Mouse (Mus musculus): Measurements from ENCODE around the gene Ncln. TPM values are rescaled to one million over a fixed set of nuclear protein-coding genes. Genes with fewer than 3 reads are reported as not detected.

Ncln gene
- polyA plus RNA-seq, 1 experiment from 2014 or later, result 43.6 TPM

DNA sequence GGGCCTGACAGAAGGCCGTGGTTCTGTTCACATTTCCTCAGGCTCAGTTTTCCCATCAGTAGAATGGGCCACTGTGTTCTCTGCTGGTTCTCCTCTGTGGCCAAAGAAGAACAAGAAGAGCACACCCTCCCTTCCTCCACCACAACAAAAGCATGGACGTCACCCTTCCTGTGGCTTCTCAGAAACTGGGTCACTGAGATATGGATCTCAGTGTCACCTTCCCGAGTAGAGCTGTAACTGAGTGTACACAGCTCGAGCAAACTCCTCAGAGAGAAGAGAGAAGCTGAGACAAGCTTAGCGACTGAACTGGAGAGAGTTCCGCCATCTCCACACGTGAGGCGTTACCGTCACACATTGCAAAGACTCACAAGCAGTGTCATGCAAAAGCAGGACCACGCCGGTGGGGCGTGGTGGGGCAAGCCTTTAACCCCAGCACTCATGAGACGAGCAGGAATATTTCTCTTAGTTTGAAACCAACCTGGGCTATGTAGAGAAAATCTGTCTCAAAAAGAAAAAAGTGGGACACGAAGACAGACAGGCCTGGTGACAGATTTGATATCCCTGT, 14.1 kb upstream of the Ncln start:
- Histone ChIP-seq H3K36me3 (no peaks in the 10 kb centered on the region), H3K4me3 (no peak overlapping the region), H3K9me3 (replicated peaks) (no peaks in the 10 kb centered on the region), H3K4me2 (no peak overlapping the region), H3K27me3 (peaks cover 17% of the 10 kb centered on the region), H3K4me1 (replicated peaks) (no peaks in the 10 kb centered on the region), H3K9ac (no peak overlapping the region), H3K27ac (no peak overlapping the region)
- 69% methylated on average over 14 of the region's 14 CpGs for WGBS
- no peak for ATAC-seq (replicated peaks; ENCODE audit: insufficient number of reproducible peaks, insufficient read depth, low FRiP score, low read depth)

DNA sequence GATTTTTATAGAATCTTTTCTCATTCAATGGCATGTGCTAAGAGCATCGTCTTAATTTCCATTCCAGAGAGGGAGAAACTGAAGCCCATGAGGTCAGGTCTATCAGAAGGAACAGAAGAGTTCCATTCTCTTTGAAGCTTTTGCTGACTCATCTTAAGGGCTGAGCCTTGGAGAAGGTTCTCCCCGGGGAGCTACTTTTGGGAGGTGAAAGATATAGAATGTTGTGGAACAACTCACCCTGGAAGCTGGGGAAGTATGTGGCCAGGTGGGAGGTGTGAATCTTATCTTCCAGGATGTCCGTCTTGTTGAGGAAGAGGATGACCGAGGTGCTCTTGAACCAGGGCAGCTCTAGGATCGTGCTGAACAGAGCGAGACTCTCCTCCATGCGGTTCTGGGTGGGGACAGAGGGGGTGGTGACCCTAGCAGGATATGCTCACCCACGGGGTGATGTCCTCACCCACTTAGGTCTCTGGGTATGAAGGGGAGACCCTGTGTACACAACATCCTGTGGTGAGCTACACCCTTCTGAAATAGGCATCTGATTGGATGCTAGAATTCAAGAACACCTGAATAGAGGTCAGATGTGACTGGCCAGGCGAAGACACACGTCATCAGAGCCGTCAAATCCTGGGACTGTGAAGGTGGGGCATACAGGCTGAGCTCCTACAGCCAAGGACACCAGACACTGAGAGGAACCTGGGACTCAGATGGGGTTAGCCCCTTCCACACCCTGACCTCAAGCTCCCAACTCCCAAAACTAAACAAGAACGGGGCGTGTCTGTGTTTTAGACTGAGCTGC, 11.7 kb upstream of the Ncln start:
- Histone ChIP-seq H3K27me3 (peaks cover 28% of the 10 kb centered on the region), H3K4me1 (replicated peaks) (peaks cover 2% of the 10 kb centered on the region), H3K36me3 (no peaks in the 10 kb centered on the region), H3K4me3 (no peak overlapping the region), H3K9me3 (replicated peaks) (no peaks in the 10 kb centered on the region), H3K27ac (no peak overlapping the region), H3K9ac (no peak overlapping the region), H3K4me2 (no peak overlapping the region)
- 57% methylated on average over 13 of the region's 13 CpGs for WGBS
- no peak for ATAC-seq (replicated peaks; ENCODE audit: insufficient number of reproducible peaks, insufficient read depth, low FRiP score, low read depth)

DNA sequence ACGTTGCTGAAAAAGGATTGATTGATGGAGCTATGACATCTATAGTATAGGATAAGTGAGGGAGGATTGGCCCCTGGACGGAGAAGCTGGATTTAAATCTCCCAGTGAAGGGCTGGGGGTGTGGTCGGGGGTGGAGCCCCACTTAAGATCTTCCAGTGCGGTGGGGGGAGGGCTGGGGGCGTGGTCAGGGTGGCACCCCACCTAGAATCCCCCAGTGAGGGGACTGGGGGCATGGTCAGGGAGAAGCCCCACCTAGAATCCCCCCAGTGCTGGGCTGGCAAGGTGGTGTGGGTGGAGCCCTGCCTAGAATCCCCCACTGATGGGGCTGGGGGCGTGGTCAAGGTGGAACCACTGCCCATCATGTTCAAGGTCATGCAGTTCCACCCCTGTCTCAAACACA, 10.9 kb upstream of the Ncln start:
- H3K4me2 ChIP-seq, result no peak overlapping the region
- 34% methylated on average over 6 of the region's 6 CpGs for WGBS
- ATAC-seq (replicated peaks; ENCODE audit: insufficient number of reproducible peaks, insufficient read depth, low FRiP score, low read depth), result no peak
- no peak overlapping the region for H3K4me3 ChIP-seq
- H3K9ac ChIP-seq, result no peak overlapping the region
- H3K36me3 ChIP-seq, result no peaks in the 10 kb centered on the region
- H3K27me3 ChIP-seq, result peaks cover 23% of the 10 kb centered on the region
- no peaks in the 10 kb centered on the region for H3K9me3 ChIP-seq (replicated peaks)
- peaks cover 5% of the 10 kb centered on the region for H3K4me1 ChIP-seq (replicated peaks)
- H3K27ac ChIP-seq, result no peak overlapping the region

DNA sequence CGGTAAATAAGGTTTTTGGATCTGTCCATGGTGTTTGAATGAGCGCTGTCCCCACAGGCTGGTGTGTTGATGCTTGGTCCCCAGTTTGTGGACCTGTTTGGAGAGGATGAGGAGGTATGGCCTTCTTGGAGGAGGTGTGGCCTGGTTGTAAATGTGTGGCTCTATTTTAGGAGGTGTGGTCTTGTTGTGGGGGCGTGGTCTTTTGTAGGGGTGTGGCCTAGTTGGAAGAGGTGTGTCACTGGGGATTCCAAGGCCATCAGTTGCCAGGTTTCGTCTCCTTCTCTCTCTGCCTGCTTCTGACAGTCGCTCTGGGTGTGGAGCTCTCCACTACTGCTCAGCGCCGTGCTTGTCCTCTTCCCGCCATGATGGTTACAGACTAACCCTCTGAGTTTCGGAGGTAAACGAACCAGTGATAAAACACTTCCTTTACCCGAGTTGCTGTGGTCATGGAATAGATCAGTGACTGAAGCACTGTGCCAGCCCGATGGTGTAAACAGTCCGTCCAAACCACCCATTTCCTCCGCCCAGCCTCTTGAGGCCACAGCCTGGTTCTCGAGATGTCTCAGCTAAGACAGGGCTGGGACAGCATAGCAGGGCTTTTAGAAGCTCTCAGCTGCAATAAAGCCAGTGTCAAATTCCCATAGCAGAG, 8.9 kb upstream of the Ncln start:
- H3K27ac ChIP-seq, result no peak overlapping the region
- no peak overlapping the region for H3K4me3 ChIP-seq
- no peak for ATAC-seq (replicated peaks; ENCODE audit: insufficient number of reproducible peaks, insufficient read depth, low FRiP score, low read depth)
- peaks cover 14% of the 10 kb centered on the region for H3K27me3 ChIP-seq
- H3K4me2 ChIP-seq, result no peak overlapping the region
- H3K36me3 ChIP-seq, result no peaks in the 10 kb centered on the region
- H3K4me1 ChIP-seq (replicated peaks), result peaks cover 5% of the 10 kb centered on the region
- H3K9me3 ChIP-seq (replicated peaks), result no peaks in the 10 kb centered on the region
- 74% methylated on average over 15 of the region's 15 CpGs for WGBS
- no peak overlapping the region for H3K9ac ChIP-seq

DNA sequence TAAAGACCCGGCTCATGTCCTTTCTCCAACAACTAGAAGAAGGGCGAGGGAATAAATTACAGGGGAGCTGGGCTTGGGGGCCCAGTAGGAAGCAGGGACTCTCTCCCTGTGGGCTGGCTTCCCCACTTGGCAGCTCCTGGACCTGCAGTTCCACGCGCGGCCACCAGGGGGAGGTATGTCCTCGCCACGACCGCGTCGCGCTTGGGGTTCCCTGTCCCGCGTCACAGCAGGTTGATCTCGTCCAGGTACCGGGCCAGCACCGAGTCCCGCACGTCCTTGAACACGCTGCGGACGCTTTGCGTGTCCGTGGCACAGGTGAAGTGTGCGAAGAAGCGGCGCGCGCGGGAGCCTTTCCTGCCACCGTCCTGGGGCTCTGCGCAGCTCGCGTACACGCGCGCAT, 6.5 kb upstream of the Ncln start:
- Histone ChIP-seq H3K36me3 (no peaks in the 10 kb centered on the region), H3K27ac (no peak overlapping the region), H3K9ac (peak overlapping the region; percentile 40; the same call in 1 of the 2 replicates), H3K4me3 (peak overlapping the region; percentile 42), H3K4me1 (replicated peaks) (peaks cover 5% of the 10 kb centered on the region), H3K9me3 (replicated peaks) (no peaks in the 10 kb centered on the region), H3K4me2 (peak overlapping the region; percentile 77), H3K27me3 (peaks cover 14% of the 10 kb centered on the region)
- peak; percentile 21 for ATAC-seq (replicated peaks; ENCODE audit: insufficient number of reproducible peaks, insufficient read depth, low FRiP score, low read depth)
- WGBS, result 7% methylated on average over 36 of the region's 36 CpGs

DNA sequence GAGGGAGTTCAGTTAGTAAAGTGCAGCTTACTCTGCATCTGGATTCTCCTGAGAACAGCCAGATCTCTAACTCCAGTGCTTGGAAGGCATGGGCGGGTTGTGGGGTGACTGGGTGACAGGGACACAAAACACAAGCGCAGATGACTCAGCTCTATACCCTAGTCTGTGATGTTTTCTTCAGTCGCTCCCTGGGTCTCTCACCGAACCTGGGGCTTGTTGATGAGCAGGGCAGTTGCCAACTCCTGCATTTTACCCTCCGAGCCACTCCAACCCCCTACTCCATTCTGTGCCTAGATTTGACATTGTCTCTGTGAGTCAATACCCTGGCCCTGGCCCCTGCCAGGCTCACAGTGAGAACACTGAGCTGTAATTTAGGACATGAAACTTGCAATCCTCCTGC, 5.7 kb upstream of the Ncln start:
- 79% methylated on average over 5 of the region's 5 CpGs for WGBS
- Histone ChIP-seq H3K27ac (no peak overlapping the region), H3K4me2 (no peak overlapping the region), H3K4me1 (replicated peaks) (peaks cover 5% of the 10 kb centered on the region), H3K27me3 (peaks cover 14% of the 10 kb centered on the region), H3K36me3 (no peaks in the 10 kb centered on the region), H3K9ac (no peak overlapping the region), H3K4me3 (no peak overlapping the region), H3K9me3 (replicated peaks) (no peaks in the 10 kb centered on the region)
- no peak for ATAC-seq (replicated peaks; ENCODE audit: insufficient number of reproducible peaks, insufficient read depth, low FRiP score, low read depth)

DNA sequence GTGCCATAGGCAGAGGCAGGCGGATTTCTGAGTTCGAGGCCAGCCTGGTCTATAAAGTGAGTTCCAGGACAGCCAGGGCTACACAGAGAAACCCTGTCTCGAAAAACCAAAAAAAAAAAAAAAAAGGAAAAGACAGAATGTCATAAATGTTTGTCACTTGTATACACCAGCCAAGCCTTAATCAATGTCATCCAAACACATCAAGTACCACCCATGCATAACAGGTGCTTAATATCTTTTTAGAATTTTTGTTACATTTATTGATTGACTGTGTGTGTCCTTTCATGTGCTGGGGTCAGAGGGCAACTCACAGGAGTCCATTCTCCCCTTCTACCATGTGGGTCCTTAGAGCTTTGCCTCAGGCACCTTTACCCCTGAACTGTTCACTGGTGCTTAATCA, 3.8 kb upstream of the Ncln start, which contains the start of gene S1pr4:
Gene S1pr4, minus strand, starts transcription at position 101 of the 400 bp plus-strand sequence.
- no peak within 1 kb of the TSS for H3K9ac ChIP-seq
- 0 out of 2 replicates have a peak within 1 kb of the TSS, but pooled peaks have one; percentile 10 for H3K27ac ChIP-seq
- peak within 1 kb of the TSS; percentile 8; the same call in 1 of the 2 replicates for H3K4me2 ChIP-seq
- no peaks in the 10 kb centered on the region for H3K9me3 ChIP-seq (replicated peaks)
- H3K4me3 ChIP-seq, result peak within 1 kb of the TSS; percentile 7; the same call in 1 of the 2 replicates
- WGBS, result 74% methylated on average over 3 of the region's 3 CpGs
- H3K4me1 ChIP-seq (replicated peaks), result peaks cover 11% of the 10 kb centered on the region
- H3K36me3 ChIP-seq, result no peaks in the 10 kb centered on the region
- ATAC-seq (replicated peaks; ENCODE audit: insufficient number of reproducible peaks, insufficient read depth, low FRiP score, low read depth), result no peak
- peaks cover 14% of the 10 kb centered on the region for H3K27me3 ChIP-seq

DNA sequence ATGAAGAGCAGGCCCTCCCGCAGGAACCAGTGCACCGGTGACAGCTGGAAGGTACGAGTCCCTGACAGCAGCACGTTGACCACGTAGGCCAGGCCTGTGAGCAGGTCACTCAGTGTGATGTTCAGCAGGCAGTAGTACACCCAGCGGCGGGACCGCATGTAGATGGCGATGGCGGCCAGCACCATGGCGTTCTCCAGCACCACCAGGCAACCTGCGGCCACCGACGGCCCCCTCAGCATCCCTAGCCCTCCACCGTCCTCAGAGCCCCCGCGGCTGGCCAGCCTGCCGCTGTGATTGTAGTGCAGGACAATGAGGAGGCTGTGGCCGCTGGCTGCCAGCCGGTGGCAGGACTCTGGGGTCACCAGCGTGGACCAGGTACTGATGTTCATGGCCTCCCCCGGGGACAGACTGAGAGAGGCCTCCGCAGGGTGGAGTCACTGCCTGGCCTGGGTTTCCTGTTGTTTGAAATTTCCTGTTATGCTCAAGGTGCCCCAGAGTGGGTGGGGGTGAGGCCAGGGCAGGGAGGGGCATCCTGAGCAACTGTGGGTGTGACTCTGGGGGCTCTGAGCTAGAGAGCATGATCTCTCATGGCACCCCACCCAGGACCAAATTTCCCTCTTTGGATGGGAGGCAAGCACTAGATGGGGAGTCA, 3.2 kb upstream of the Ncln start:
- H3K9ac ChIP-seq, result no peak overlapping the region
- H3K9me3 ChIP-seq (replicated peaks), result no peaks in the 10 kb centered on the region
- 59% methylated on average over 23 of the region's 23 CpGs for WGBS
- 0 out of 2 replicates have a peak overlapping the region, but pooled peaks have one; percentile 10 for H3K27ac ChIP-seq
- ATAC-seq (replicated peaks; ENCODE audit: insufficient number of reproducible peaks, insufficient read depth, low FRiP score, low read depth), result no peak
- peaks cover 14% of the 10 kb centered on the region for H3K27me3 ChIP-seq
- peak overlapping the region; percentile 8; the same call in 1 of the 2 replicates for H3K4me2 ChIP-seq
- H3K4me1 ChIP-seq (replicated peaks), result peaks cover 18% of the 10 kb centered on the region
- H3K36me3 ChIP-seq, result no peaks in the 10 kb centered on the region
- H3K4me3 ChIP-seq, result peak overlapping the region; percentile 7; the same call in 1 of the 2 replicates

DNA sequence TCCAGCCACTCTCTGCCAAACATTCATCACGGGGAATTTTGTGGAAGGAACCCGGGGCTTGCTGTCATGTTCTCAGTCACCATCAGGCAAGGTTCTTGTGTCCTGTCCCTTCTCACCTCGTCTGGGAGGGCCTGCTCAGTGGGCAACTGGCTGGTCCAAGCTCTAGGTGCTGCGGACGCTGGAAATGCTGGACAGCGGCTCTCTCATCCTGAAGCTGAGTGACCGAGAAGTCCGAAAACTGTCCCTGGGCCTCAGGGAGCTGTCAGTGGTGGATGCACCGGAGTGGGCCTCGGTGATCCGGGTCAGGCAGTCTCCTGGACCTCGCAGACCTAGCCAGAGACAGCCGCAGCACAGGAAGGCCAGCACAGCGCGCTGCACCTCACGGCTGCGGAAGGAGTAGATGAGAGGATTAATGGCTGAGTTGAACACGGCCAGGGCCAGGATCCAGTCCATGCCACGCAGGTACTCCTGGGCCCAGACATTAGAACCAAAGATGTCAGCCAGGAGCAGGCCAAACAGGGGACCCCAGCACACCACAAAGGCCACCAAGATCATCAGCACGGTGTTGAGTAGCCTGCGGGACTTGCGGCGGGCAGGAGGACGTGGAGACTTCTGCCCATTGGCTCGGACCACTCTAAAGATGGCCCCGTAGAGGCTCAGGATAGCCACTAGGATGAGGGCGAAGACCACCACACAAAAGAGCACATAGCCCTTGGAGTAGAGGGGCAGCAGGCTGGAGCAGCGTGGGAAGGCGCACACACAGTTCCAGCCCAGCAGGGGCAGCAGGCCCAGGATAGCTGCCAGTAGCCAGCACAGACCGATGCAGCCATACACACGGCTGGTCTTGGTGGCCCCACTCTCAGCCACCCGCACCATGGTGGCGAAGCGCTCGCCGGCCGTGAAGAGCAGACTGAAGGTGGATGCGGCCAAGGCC, 2.4 kb upstream of the Ncln start:
- Histone ChIP-seq H3K4me3 (peak overlapping the region; percentile 7; the same call in 1 of the 2 replicates), H3K9ac (no peak overlapping the region), H3K4me1 (replicated peaks) (peaks cover 24% of the 10 kb centered on the region), H3K9me3 (replicated peaks) (no peaks in the 10 kb centered on the region), H3K27ac (0 out of 2 replicates have a peak overlapping the region, but pooled peaks have one; percentile 10), H3K27me3 (peaks cover 8% of the 10 kb centered on the region), H3K4me2 (peak overlapping the region; percentile 30; the same call in 1 of the 2 replicates), H3K36me3 (no peaks in the 10 kb centered on the region)
- no peak for ATAC-seq (replicated peaks; ENCODE audit: insufficient number of reproducible peaks, insufficient read depth, low FRiP score, low read depth)
- WGBS, result 79% methylated on average over 38 of the region's 38 CpGs

Data from heart, embryonic 15.5 days (tissue).